Mouse (Mus musculus) megakaryocyte, embryonic 14.5 days (primary cell): ENCODE measurements around the gene Tom1l2.

ENCODE experiments used
- FLI1 ChIP-seq: IDR thresholded peaks from 2 replicates; pipeline ENCODE4 v1.6.1; 2012; ENCODE audit warnings: low read length, inconsistent platforms, mixed read lengths
- GATA1 ChIP-seq: IDR thresholded peaks from 3 replicates; pipeline ENCODE4 v1.6.1; 2012; ENCODE audit warnings: mixed read lengths, low read length, inconsistent platforms, borderline replicate concordance

DNA sequence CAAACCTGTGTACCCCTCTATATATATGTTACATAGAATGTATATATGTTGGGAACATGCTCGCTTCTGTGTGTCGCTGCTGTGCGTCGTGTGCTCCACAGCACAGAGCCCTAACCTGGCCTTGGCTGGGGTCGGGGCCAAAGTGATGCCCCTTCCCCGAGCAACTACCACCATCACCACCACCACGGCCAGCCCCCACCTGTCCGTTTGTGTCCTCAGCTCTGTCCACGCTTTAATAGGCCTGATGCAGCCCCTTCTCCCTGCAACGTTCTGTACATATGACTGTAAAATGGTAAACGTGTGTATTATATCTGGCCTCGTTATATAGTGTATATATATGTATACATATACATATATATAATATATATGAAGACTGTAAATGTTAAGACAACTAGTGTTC lies 154.1 kb downstream of the Tom1l2 start:
- TF ChIP-seq GATA1: no peak
- TF ChIP-seq FLI1: no peak
